Mouse (Mus musculus) heart, postnatal 36 days (tissue): ENCODE measurements around the gene Rab1b. TPM values are rescaled to one million over a fixed set of nuclear protein-coding genes. Genes with fewer than 3 reads are reported as not detected.

ENCODE experiments used
- DNase-seq, 2 experiments: peaks; one replicate each; pipeline ENCODE4 v3.0.0; 2021 to 2022
- intact Hi-C: fragments of 180-260 bp; cut with DNase I; formaldehyde crosslinking; loops from one replicate; pipeline ENCODE4 v1.15.1; 2025
- total RNA-seq, 2 experiments: library from RNA; stranded (reverse); gene quantifications; 2 replicates each; pipeline ENCODE4 v1.2.3; 2021

Rab1b gene
- total RNA-seq, 2 experiments from 2014 or later: 176 to 201 TPM

DNA sequence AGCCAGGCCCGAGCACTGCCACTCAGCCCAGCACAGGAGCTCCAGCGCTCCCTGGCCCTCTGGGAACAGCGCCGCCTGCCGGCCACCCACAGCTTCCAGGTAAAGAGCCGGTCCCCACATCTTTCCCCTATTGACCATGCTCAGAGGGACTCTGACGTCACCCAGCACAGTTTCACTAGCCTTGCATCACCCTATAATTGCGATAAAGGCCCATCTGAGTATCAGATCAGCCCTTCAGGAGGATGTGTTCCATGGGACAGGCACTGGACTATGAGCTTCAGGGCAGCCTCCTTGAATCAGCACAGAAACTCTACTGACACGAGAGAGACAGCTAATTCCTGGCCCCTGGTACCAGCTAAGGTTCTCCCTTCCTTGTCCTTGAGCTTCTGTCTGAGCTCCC is 53.0 kb downstream of the Rab1b start:
- DNase-seq: peak in 1 of 2 experiments; percentile 64
- intact Hi-C loops: no loop called here

GRCm38 (mm10) chr19:5052853-5053252 is 54.0 kb downstream of the Rab1b start:
- intact Hi-C loops: no loop called here
- no peak for DNase-seq

- no peak for DNase-seq
- intact Hi-C loops: no loop called here
Measured at GRCm38 (mm10) chr19:5052166-5052822, 54.6 kb downstream of the Rab1b start.

GRCm38 (mm10) chr19:5051515-5051914 is 55.4 kb downstream of the Rab1b start:
- intact Hi-C loops: no loop called here

DNA sequence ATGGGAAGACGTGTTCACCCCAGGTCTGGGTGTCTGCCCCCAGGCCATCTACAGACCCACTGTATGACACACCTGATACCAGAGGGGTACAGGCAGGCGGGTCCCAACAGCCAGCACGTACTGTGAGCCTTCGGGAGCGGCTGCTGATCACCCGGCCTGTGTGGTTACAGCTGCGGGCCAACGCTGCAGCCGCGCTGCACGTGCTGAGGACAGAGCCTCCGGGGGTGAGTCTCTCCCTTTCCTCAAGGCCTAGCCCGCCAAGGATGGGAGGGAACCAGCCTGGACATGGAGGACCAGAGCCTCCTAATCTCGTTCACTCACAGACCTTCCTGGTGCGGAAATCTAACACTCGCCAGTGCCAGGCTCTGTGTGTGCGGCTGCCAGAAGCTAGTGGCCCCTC is 55.8 kb downstream of the Rab1b start:
- intact Hi-C loops: no loop called here
- DNase-seq: no peak

More at GRCm38 (mm10) chr19:5051515-5051914, 55.4 kb downstream of the Rab1b start:
- DNase-seq: no peak

DNA sequence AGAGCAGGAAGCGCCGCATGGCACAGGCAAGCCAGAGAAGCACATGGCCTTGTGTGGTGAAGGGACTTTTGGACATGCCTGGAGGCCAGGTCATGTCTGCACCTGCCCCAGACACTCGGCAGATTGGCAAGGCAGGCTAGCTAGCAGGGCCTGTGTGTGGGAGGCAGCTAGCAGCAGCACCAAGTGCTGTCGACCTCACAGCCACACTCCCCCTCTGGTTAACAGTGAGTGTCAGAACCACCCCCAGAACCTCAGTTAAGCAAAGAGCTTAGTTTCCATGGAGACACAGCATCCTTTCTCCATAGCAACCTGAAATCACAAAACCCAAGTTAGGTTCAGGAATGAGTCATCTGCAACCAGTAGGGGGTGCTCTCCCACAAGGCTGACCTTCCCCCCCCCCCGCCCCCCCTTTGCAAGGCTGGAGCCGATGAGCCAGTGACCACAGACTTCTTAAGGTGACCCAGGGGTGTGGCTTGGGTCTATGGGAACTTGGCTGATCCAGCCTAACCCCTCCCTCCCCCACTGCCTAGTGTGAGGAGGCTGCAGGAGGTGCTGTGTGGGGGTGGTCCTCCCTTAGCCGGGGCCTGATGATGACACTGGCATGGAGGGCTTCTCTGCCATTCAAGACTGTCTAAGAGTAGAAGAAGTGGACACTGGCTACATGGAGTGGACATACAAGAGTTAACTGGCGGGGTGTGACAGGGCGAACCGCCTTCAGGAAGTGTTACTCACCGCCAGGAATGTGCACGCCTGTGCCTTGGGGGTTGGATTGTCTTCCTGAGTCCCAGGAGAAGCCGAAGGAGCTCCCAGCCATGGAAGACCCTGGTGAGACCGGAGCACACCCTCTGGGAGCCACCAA is 56.6 kb downstream of the Rab1b start, which contains the start of gene Rin1:
Gene Rin1 (plus strand): TSS at position 435 of the 859 bp plus-strand sequence.
- intact Hi-C loops: no loop called here
- DNase-seq: peak; percentile 41 to 66

DNA sequence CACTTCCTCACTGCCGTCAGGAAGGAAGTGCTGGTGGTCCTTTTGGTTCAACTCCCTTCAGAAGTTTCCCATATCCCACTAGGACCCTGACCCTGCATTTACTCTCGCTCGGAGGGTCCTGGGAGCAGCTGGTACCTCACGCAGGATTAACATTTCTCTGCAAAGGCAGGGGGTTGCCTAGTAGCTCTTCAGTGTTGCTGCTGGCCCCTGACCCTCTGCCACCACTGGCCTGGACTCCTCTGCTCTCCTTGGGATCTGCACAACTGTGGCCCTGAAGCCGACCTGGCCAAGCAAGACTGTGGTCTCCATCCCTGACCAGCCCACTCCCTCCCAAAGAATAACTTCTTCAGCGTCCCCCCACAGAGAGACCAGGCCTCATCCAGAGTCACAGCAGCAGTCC is 57.5 kb downstream of the Rab1b start:
- no peak for DNase-seq
- intact Hi-C loops: no loop called here

Other genes starting within 250 kb of the Rab1b start
- gene Actn3, start 229.2 kb downstream of the Rab1b start, total RNA-seq: under 1 TPM; 0.30 to 0.44 TPM
- 1 to 10 TPM; 3.2 to 3.4 TPM for gene Zdhhc24, start 228.4 kb downstream of the Rab1b start, total RNA-seq
- 1 to 10 TPM; 2.3 to 5.1 TPM for gene Bbs1, start 200.4 kb downstream of the Rab1b start, total RNA-seq
- 10 to 100 TPM; 17.4 to 21.3 TPM for gene Dpp3, start 178.8 kb downstream of the Rab1b start, total RNA-seq
- 1 to 10 TPM; 1.6 to 3.3 TPM for gene Peli3, start 163.9 kb downstream of the Rab1b start, total RNA-seq
- gene Mrpl11, start 144.9 kb downstream of the Rab1b start, total RNA-seq: 10 to 100 TPM; 69.1 to 69.9 TPM
- gene Npas4, start 116.8 kb downstream of the Rab1b start, total RNA-seq: not detected
- 10 to 100 TPM; 12.7 to 13.2 TPM for gene Slc29a2, start 83.2 kb downstream of the Rab1b start, total RNA-seq
- 10 to 100 TPM; 45.1 to 47.2 TPM for gene B4gat1, start 68.2 kb downstream of the Rab1b start, total RNA-seq
- gene AC124502.3, start 68.2 kb downstream of the Rab1b start, total RNA-seq: 1 to 10 TPM; 1.4 to 3.9 TPM
- 10 to 100 TPM; 13.9 to 15.6 TPM for gene Brms1, start 65.7 kb downstream of the Rab1b start, total RNA-seq
- 1 to 10 TPM; 1.8 to 2.1 TPM for gene Rin1, start 56.6 kb downstream of the Rab1b start, total RNA-seq
- 10 to 100 TPM; 13.8 to 15.1 TPM for gene Cd248, start 39.0 kb downstream of the Rab1b start, total RNA-seq
- gene Tmem151a, start 21.5 kb downstream of the Rab1b start, total RNA-seq: 1 to 10 TPM; 1.7 to 2.8 TPM
- 100 to 1,000 TPM in 1 of 2 experiments, 10 to 100 TPM in 1; 89.0 to 102 TPM for gene Yif1a, start 18.5 kb downstream of the Rab1b start, total RNA-seq
- gene Cnih2, start 8.6 kb downstream of the Rab1b start, total RNA-seq: under 1 TPM; 0.30 to 0.31 TPM
- 10 to 100 TPM; 47.3 to 49.7 TPM for gene Klc2, start 11.5 kb upstream of the Rab1b start, total RNA-seq
- 10 to 100 TPM; 19.9 to 21.5 TPM for gene Pacs1, start 166.0 kb upstream of the Rab1b start, total RNA-seq
- 100 to 1,000 TPM; 115 to 128 TPM for gene Sf3b2, start 188.4 kb upstream of the Rab1b start, total RNA-seq
- 10 to 100 TPM; 20.0 to 24.2 TPM for gene Gal3st3, start 191.3 kb upstream of the Rab1b start, total RNA-seq
- gene Catsper1, start 228.7 kb upstream of the Rab1b start, total RNA-seq: not detected
- gene Cst6, start 242.5 kb upstream of the Rab1b start, total RNA-seq: 10 to 100 TPM in 1 of 2 experiments, 1 to 10 TPM in 1; 9.5 to 10.2 TPM